Mouse (Mus musculus): Measurements from ENCODE around the gene Shkbp1.

Gene Shkbp1

DNA sequence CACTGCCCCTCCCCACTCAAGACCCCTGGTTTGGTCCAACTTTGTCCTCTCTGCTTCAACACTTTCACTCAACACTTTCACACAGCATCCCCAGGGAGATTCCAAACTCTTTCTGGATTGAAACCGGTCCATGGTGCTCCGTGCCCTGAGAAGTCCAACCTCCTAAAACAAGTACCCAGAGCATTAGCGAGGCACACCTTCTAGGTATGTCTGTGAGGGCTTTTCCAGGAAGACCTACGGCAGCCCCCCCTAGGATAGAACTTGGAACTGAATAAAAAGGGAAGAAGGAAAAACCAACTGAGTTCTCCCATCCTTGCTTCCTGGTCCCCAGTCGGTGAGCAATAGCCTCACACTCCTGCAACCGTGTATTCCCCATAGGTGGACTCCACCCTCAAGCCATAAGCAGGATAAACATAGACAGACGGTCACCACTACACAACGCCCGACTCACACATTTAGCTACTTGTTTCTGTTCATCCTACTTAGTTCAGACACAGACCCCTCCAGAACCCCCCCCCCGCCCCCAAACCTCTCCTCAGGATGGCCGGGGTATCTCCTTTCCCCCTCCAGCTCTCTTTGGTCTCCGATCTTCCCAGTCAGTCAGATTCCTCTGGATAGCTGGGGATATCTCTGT is 44.1 kb downstream of the Shkbp1 start:
- DNase-seq (ENCODE audit: low read depth in 2 of 2, low spot score in 2 of 2) = no peak

DNA sequence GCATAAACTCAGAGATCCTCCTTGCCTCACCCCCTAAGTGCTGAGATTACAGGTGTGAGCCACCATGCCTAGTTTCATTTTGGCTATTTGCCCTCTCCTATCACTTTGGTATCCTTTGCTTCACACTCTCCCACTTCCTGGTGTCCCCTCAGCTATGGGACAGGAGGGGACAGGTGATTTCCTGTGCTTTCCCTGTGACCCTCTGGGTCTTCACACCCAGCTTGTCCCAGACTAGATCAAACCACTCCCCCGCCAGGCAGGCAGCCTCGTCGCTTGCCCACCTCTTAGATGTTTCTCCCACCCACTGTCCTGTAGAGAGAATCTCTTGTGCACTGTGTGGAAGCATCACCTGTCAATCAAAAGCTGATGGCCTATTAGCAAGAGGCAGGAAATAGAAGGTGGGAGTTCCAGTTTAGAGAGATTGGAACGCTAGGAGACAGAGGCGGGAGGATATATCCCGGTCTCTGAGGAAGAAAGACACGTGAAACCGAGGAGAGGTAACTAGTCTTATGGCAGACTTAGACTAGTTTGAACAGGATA is 44.8 kb downstream of the Shkbp1 start:
- no peak for DNase-seq (ENCODE audit: low read depth in 2 of 2, low spot score in 2 of 2)

DNA sequence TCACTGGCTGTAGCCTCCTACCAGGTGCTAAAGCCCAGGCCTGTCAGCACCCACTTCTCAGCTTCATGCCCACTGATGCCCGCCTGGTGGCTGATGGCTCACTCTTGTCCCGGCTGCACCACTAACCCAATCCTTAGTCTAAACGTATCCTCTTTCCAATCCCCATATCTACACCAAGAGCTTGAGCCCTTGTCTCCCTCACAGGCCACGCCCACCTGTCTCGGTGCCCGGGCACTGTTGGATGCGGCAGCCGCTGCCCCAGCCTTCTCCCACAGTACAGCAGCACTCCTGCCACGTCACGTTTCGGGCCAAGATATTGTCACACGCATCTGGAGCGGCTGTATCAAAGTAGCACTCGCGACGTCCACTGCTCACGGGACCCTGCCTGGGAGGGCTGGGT is 45.5 kb downstream of the Shkbp1 start:
- no peak for DNase-seq (ENCODE audit: low read depth in 2 of 2, low spot score in 2 of 2)

DNA sequence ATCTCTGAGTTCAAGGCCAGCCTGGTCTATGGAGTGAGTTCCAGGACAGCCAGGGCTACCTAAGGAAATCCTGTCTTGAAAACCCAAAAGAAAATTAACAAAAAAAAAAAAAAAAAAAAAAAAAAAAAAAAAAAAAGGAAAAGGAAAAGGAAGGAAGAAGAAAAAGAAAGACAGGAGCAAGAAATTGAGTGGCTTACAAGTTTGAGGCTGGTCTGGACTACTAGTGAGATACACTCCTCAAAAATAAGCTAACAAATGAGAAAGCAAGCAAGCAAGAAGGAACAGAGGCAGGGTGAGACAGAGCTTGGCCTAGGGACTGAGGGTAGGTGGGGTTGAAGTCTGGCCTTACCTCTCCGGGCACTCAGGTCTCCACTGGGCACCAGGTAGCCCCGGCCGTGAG is 46.0 kb downstream of the Shkbp1 start:
- no peak for DNase-seq (ENCODE audit: low read depth in 2 of 2, low spot score in 2 of 2)

GRCm38 (mm10) chr7:27308821-27309549 is 46.8 kb downstream of the Shkbp1 start:
- DNase-seq (ENCODE audit: low read depth in 2 of 2, low spot score in 2 of 2) = no peak

GRCm38 (mm10) chr7:27307551-27307950 is 48.3 kb downstream of the Shkbp1 start:
- no peak for DNase-seq (ENCODE audit: low read depth in 2 of 2, low spot score in 2 of 2)

GRCm38 (mm10) chr7:27306161-27307160 is 49.4 kb downstream of the Shkbp1 start:
- DNase-seq (ENCODE audit: low read depth in 2 of 2, low spot score in 2 of 2) = no peak

- no peak for DNase-seq (ENCODE audit: low read depth in 2 of 2, low spot score in 2 of 2)
Measured at GRCm38 (mm10) chr7:27305091-27305730, 50.6 kb downstream of the Shkbp1 start.

DNA sequence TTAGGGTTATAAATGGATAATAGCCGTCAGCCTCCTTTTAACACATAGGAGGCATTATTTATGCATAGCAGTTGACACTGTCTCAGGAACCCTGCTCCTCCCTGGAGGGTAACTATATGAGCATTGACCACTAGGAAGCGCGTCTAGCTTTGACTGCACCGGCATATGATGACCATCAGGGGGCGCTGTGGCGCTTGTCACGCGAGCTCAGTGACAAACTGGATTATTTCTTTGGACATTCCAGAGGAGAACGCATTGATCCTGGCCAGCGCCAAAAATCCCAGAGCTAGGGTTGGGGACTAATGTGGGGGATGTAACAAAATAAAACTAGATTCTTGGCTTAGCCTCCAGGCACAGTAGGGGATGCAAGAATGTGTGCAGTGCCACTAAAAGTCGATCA is 53.6 kb downstream of the Shkbp1 start:
- peak in 1 of 2 experiments; percentile 42 for DNase-seq (ENCODE audit: low read depth in 2 of 2, low spot score in 2 of 2)

GRCm38 (mm10) chr7:27300801-27301200 is 55.0 kb downstream of the Shkbp1 start:
- no peak for DNase-seq (ENCODE audit: low read depth in 2 of 2, low spot score in 2 of 2)

DNA sequence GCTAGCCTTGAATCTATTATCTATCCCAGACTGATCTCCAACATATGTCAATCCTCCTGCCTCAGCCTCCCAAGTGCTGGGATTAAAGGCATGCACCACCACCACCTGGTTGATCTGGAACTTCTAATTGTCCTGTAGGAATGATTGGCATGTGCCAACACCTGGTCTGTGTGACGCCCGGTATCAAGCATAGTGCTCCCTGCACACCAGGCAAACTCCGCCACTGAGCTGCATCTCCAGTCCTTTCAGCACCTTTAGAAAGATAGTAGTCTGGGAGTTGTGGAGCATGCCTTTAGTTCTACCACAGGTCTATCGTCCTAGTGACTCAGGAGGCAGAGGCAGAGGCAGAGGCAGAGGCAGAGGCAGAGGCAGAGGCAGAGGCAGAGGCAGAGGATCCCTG is 55.5 kb downstream of the Shkbp1 start:
- no peak for DNase-seq (ENCODE audit: low read depth in 2 of 2, low spot score in 2 of 2)

GRCm38 (mm10) chr7:27298816-27299215 is 57.0 kb downstream of the Shkbp1 start:
- DNase-seq (ENCODE audit: low read depth in 2 of 2, low spot score in 2 of 2) = no peak

GRCm38 (mm10) chr7:27298033-27298610 is 57.7 kb downstream of the Shkbp1 start:
- no peak for DNase-seq (ENCODE audit: low read depth in 2 of 2, low spot score in 2 of 2)

GRCm38 (mm10) chr7:27296518-27296917 is 59.3 kb downstream of the Shkbp1 start:
- no peak for DNase-seq (ENCODE audit: low read depth in 2 of 2, low spot score in 2 of 2)

DNA sequence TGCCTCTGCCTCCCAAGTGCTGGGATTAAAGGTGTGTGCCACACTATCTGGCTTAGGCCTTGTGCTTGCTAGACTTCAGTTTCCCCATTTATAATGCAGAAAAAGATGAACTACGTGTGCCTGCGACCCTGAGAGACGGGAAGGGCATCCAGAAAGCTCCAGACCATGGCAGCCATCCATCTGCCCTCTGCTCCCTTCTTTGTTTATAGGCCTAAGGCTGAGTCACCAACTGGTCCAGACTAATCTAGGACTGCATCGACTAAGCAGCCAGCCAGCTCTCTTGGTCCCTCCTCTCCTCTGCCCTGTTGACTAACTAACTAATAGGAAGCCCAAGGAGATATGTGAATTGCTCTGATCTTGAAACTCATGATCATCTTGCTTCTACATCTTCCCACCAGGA is 59.9 kb downstream of the Shkbp1 start:
- DNase-seq (ENCODE audit: low read depth in 2 of 2, low spot score in 2 of 2) = no peak
